Mouse (Mus musculus): ENCODE measurements at regions not wholly inside any gene's neighbourhood (a gene's known extent, or its start where the extent isn't known, plus 50 kb on each side); places are given as distances from the start of the nearest gene placed in this dataset.
"Not testable (repeated sequence)": the region's sequence is repeated elsewhere in the genome, so short reads cannot be mapped to it uniquely, and the experiment has no call there.

DNA sequence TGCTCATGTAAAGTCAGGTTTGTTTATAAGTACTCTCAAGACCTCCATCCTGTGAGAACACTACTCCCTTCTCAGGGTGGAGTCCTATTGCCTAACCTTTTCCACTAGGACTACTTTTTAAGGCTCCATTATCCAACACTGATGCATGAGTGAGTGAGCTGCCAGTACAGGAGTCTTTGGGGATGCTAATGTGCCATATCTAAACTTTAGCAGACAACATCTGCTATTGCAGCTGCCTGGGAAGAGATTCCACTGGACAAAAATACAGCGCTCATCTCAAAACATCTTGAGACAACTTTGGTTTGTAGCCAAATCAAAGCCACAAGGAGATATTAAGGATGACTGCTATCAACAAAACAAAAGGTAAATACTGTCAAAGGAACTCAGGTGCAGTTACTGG is 52.3 kb upstream of the Gm10985 start:
- intact Hi-C loops (cut with DNase I) = no loop called here
- no peak for DNase-seq (ENCODE audit: extremely low spot score in 1 of 2, low spot score in 2 of 2)

DNA sequence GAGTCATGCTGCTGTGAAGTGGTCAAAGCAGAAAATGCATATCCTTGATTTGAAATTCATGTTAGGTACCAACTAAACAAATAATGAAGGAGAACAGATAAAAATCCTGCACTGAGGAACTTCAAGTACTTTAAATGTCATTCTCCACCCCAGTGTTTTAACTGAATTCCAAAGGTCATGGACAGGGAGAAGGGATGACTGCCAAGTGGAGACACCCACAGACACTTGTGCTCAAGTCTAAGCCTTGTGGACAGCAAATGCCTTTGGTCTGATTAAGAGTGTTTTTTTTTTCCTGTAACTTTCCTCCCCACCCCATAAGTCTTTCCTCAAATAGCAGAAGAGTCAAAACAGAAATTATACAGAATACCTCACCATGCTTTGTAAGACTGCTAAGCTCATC is 55.2 kb upstream of the Gm10985 start:
- DNase-seq (ENCODE audit: extremely low spot score in 1 of 2, low spot score in 2 of 2) = no peak
- intact Hi-C loops (cut with DNase I) = no loop called here

DNA sequence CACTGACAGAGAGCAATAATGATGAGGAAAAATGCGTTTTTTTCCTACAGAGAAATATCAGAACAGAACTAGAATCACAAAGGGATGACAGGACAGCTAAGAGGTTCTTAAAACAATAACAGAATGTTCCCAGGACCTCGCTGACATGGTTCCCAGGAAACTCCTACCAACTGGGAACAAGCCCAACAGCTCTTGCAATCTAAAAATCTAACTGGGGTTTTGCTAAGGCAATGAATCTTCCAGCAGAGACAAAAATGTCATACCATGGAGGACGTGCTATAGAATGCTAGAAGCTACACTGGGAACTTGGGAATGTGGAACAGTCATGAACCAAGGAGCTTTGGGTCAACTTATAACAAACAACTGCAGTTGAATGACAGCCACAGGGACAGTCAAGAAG is 59.7 kb upstream of the Gm10985 start:
- intact Hi-C loops (cut with DNase I) = no loop called here

DNA sequence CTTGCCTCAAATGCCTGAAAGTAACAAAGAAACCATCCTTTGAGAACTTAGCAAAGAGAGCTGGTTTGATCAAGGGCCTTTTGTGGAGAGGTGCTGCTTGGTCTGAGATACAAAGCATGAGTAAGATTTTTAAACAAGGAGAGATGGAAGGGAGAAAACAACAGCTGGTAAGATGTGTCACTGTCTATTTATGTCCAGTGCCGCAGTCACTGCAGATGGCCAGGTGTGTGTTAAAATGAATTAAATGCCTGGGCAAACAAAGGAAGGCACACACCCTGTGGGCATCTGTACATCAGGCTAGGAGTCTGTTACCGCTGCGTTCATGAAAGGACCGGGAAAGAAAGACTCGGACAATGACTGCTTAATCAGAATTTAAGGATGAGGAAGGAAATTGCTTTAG is 68.2 kb upstream of the Gm10985 start:
- DNase-seq (ENCODE audit: extremely low spot score in 1 of 2, low spot score in 2 of 2) = no peak
- intact Hi-C loops (cut with DNase I) = no loop called here

More for the DNA sequence above, 59.7 kb upstream of the Gm10985 start:
- no peak for DNase-seq (ENCODE audit: extremely low spot score in 1 of 2, low spot score in 2 of 2)

DNA sequence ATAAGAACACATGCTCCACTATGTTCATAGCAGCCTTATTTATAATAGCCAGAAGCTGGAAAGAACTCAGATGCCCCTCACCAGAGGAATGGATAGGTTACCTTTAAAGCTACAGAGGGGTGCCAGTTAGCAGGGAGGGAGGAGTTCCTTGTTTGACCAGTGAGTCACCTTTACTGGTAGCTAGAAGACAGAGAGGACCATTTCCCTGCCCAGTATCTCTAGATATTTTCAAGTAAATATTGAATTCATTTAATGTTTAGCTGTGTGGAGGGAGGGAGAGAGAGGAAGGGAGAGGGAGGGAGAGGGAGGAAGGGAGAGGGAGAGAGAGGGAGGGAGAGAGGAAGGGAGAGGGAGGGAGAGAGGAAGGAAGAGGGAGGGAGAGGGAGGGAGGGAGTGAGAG is 77.3 kb upstream of the Gm10985 start:
- no peak for DNase-seq (ENCODE audit: extremely low spot score in 1 of 2, low spot score in 2 of 2)
- intact Hi-C loops (cut with DNase I) = no loop called here

DNA sequence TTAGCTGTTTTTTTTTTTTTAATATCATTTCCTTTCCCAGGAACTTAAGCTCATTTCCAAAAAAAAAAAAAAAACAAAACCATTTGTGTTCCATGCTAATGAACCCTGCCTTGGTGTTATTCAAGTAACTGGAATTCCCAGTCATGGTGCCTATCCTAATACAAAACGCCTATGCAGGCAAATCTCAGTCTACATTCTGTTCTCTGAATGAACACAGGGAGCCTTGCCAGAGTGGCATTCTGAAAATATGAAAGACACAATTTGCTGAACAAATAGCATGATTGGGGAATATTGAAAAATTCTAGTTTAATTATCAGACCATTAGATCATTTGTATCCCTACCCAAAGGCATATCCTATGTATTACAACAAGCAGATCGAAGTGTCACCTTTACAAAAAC is 80.9 kb upstream of the Gm10985 start:
- no peak for DNase-seq (ENCODE audit: extremely low spot score in 1 of 2, low spot score in 2 of 2)
- intact Hi-C loops (cut with DNase I) = no loop called here

DNA sequence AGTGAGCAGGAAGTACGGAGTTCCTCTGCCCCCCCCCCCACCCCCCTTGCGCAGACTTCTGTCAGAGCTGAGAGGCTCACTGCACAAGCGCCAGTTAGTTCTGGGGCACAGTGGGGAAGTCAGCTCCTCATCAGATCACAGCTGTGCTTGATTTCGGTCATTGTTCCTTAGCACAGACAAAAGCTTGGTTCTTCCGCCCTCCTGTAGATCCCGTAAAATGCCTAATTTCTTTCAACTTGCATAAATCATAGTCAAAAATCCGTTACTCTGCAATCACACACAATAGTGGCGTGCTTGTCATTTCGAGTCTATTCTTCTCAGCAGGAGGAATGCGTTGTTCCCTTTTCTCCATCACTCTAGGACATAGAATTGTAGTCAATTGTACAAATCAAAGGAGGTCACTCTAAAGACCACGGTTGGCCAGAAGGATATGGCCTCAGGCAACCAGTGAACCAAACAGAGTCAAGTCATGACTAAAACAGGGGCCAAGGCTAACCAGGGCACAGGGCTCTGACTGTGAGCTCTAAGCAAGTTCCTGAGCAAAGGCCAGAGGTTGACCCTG is 83.3 kb upstream of the Gm10985 start:
- intact Hi-C loops (cut with DNase I) = no loop called here

DNA sequence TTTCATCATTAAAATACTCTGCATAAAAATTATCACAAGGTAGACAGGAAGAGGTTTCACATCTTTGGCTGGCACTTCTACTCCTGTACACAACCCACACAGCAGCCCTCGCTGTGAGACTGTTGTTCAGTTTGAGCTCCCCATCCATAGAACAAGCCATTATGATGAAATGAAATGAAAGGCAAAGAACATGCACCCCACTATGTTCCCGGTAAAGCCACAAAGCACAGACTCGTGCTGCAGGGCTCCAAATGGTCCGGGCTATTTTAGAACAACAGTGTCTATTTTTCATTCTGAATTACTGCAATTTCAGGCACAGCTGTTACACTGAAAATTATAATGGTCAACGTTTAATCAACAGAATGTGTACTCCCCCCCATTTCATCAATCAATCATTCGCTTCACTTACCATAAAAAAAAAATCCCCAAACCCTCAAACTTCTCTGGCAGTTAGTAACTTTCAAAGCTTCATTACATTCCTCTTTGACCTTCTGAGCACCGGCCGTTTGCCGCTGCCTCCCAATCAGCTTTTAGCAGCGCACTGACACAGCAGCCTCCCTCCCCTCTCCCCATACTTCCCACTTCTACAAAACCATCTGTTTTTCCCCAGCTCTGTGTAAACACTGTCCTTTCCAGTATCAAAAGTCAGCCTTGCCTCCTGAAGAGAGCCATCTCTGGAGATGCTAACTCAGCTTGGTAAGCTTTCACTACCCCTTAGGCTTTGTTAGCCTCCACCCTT is 88.6 kb upstream of the Gm10985 start:
- intact Hi-C loops (cut with DNase I) = no loop called here
- no peak for DNase-seq (ENCODE audit: extremely low spot score in 1 of 2, low spot score in 2 of 2)

More for the DNA sequence above, 83.3 kb upstream of the Gm10985 start:
- no peak for DNase-seq (ENCODE audit: extremely low spot score in 1 of 2, low spot score in 2 of 2)

DNA sequence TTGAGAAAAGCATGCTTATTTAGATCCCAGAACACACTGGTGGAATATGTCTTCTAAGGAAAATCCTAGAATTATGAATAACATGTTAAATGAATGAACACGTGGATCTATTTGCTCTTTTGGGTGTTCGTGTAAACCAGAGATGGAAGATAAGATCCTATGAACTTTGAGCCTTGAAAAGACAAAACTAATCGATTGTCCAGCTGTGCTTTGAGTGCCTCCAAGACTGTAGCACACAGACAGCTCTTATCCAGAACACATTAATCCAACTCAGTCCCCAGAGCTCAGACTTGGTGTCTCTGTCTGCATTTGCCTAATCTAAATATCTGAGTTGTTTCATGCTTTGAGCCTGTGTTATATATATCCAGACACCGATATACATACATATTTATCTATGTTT is 80.0 kb upstream of the Frem2 start:
- intact Hi-C loops (cut with DNase I) = loop anchor here (5.0 to 10.0 kb wide), 3 partner anchors 575 to 935 kb away; no protein-coding TSS in a partner anchor
- no peak for DNase-seq (ENCODE audit: extremely low spot score in 1 of 2, low spot score in 2 of 2)

DNA sequence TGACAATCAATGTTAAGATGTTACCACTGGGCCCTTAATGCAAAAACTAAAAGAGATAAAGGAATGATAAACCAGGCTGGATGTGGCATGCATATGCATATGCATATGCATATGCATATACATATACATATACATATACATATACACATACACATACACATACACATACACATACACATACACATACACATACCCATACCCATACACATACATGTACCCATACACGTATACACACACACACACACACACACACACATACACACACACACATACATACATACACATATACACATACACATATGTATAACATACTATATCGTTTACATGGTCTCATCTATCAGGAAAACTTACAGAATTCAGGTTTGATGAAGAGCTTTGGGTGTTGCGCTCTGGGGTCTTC is 78.5 kb upstream of the Frem2 start:
- intact Hi-C loops (cut with DNase I) = loop anchor here (2.0 to 10.0 kb wide), 4 partner anchors 419 to 937 kb away; no protein-coding TSS in a partner anchor
- not testable (repeated sequence) for DNase-seq (ENCODE audit: extremely low spot score in 1 of 2, low spot score in 2 of 2)

DNA sequence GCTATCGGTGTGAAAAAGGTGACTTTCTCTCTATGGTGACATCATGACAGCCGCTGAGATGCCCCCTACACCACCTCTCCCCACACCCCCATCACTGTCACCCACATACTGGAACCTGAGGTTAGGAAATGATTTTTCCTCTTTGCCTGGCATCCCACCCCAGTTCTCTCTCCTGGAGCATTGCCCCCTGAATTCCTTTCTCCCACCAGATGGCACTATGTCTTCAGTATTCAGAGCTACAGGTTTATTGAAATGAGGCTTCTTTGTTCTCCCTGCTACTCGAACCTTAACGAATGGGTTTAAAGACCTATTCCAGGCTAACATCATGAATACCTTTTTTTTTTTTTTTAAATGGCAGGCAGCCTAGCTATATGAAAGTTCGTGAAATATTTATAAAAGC is 78.0 kb upstream of the Frem2 start:
- peak; percentile 32 to 72 for DNase-seq (ENCODE audit: extremely low spot score in 1 of 2, low spot score in 2 of 2)
- intact Hi-C loops (cut with DNase I) = loop anchor here (2.0 to 10.0 kb wide), 4 partner anchors 420 to 937 kb away; no protein-coding TSS in a partner anchor

DNA sequence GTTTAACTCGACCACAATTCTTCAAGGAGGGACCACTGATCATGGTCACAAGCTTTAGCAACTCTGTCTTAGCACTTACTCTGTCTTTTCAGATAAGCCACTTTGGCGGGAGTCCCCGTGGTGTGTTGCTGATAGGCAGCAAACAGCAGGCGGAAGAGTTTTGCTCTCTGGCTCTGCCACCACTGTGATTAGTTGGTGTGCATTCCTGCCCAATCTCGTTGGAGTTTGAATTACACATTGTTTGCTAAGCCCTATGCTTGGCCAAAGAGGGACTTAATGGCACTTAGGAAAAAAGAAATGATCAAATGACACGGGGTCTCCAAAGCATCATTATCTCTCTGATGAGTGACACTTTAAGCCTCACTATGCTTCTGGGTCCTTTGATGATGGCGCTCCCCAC is 73.3 kb upstream of the Frem2 start:
- intact Hi-C loops (cut with DNase I) = loop anchor here (5.0 to 10.0 kb wide), 2 partner anchors 203 to 624 kb away; no protein-coding TSS in a partner anchor
- no peak for DNase-seq (ENCODE audit: extremely low spot score in 1 of 2, low spot score in 2 of 2)

DNA sequence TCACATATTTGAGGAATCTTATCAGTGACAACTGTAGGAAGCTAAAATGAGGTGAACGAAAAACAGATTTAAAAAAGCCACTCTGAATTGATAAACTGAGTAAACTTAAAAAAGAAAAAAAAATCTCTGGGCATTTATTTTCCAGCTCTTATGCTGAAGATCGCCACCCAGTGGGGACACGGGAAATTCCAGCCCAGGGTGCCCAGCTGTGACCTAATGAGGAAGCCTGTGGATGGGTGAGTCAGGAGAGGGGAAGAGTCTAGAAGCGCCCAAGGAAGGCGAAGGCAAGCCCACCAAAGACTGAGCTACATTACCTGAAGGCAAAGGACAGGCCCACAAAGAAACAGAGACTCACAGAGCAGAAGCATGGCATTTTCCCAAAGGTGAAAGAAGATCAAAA is 72.7 kb upstream of the Frem2 start:
- peak in 1 of 2 experiments; percentile 56 for DNase-seq (ENCODE audit: extremely low spot score in 1 of 2, low spot score in 2 of 2)
- intact Hi-C loops (cut with DNase I) = loop anchor here (5.0 to 10.0 kb wide), 3 partner anchors 138 to 625 kb away; no protein-coding TSS in a partner anchor

DNA sequence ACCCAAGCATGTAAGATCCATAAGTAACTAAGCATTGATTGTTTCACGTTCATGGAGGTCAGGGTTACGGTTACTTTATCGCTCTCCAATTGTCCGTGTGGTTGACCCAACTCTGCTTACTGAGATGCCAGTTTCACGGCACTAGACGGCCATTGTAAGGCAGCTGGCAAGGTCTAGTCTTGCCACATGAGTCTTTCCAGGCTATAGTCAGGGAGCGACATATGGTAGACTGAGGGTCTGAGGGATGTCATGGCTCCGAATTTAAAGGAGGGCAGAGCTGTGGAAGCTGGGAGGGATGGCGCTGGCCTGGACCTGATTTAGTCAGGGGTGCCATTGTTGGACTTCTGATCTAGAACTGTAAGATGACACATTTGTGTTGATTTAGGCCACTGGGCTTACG is 72.0 kb upstream of the Frem2 start:
- intact Hi-C loops (cut with DNase I) = loop anchor here (5.0 kb wide), 1 partner anchor 137 kb away; no protein-coding TSS in a partner anchor
- no peak for DNase-seq (ENCODE audit: extremely low spot score in 1 of 2, low spot score in 2 of 2)

DNA sequence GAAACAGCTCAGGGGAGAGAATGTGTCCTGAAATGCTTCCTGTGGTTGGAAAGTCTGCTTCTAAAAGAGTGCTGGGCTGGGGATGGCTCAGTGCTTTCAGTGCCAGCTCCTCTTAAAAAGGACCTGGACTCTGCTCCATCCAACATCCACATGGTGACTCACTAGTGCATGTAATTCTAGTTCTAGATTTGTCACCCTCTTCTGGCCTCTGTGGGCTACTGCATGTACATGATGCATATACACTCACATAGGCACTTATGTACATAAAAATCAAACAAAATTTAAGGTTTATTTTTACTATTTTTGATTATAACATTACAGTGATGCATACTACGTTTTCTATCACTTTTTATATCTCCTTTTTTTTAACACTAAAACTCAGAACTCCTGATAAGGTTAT is 70.6 kb upstream of the Frem2 start:
- intact Hi-C loops (cut with DNase I) = loop anchor here (5.0 kb wide), 1 partner anchor 135 kb away; no protein-coding TSS in a partner anchor

DNA sequence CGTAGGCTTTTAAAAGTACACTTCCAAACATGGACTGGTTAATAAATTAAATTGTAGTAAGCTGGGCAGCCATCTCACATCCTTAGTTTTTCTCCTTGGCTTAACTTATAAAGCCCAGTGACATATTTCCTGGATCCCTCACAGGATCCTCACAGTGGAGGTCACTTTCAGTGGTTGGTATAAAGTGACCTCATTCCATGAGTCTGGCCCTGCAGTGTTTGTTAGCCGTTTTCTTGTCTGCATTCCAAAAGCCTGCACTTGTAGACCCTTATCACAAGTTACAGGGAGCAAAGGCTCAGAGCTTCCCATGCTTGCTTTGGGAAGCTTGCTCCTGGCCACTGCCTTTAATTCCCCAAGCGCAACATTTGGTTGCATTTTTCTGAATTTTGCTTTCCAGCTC is 49.9 kb upstream of the Frem2 start:
- intact Hi-C loops (cut with DNase I) = no loop called here
- DNase-seq (ENCODE audit: extremely low spot score in 1 of 2, low spot score in 2 of 2) = no peak

More for the DNA sequence above, 70.6 kb upstream of the Frem2 start:
- no peak for DNase-seq (ENCODE audit: extremely low spot score in 1 of 2, low spot score in 2 of 2)

All from left cerebral cortex, postnatal 10 days (tissue).